Mouse (Mus musculus) E14TG2a.4 (cell line): ENCODE measurements at regions not wholly inside any gene's neighbourhood (a gene's known extent, or its start where the extent isn't known, plus 50 kb on each side); places are given as distances from the start of the nearest gene placed in this dataset.

Experiments
- CTCF ChIP-seq: conservative IDR thresholded peaks from 2 replicates; pipeline ENCODE4 v1.5.1; 2014; ENCODE audit warnings: low read length
- POU5F1 ChIP-seq: IDR thresholded peaks from 2 replicates; pipeline ENCODE4 v1.6.1; 2014; ENCODE audit warnings: low read length, borderline replicate concordance

DNA sequence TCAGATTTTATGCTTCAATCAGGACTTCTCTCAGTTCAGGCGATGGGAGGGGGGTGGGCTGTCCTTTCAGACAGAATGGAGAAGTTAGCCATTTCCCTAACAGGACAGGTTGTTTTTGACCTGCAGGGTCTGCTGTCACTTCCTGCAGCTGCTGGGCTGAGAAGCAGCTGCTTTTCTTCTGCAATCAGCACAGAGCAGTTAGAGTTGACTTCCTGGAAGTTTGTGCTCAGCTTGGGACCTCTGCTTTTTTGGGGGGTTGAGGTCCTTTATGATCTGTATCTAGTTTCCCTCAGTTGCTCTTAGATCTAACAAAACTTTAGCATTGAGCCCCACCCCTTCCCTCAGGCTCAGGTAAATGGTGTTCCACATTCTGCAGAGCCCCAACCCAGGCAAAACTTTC lies 656.5 kb downstream of the Tmem114 start:
- TF ChIP-seq CTCF (no peak), POU5F1 (no peak)
